Mouse (Mus musculus) erythroblast, embryonic 14.5 days (primary cell): Measurements from ENCODE around the gene Iba57.

Source experiments
- GATA1 ChIP-seq: IDR thresholded peaks from 2 replicates; pipeline ENCODE4 v1.6.1; 2012; ENCODE audit warnings: low read length, inconsistent platforms, mixed read lengths
- TAL1 ChIP-seq: IDR thresholded peaks from 3 replicates; pipeline ENCODE4 v1.6.1; 2012; ENCODE audit warnings: low read length, inconsistent platforms, mixed read lengths

- TF ChIP-seq TAL1 (no peak), GATA1 (no peak)
Observed at GRCm38 (mm10) chr11:59182864-59183331, 19.4 kb upstream of the Iba57 start, which contains the start of gene Gjc2.
